Mouse (Mus musculus): ENCODE measurements at regions not wholly inside any gene's neighbourhood (a gene's known extent, or its start where the extent isn't known, plus 50 kb on each side); places are given as distances from the start of the nearest gene placed in this dataset.

DNA sequence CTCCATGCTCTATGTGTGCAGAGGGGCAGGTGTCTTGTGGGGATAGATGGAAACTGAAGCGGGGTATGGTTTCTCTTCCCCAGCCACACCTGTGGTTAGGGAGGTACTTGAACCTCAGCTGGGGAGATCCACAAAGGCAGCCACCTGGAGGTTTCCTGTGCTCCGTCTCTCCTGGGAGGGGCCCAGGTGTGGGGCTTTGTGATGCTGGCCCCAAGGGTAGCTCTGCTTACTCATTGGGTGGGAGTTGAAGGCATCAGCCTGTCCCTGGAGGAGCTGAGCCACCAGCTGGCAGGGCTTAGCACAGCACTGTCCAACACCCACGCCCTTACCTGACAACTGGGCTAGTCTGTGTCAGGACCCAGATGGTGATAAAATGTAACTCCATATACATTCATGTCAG, 81.4 kb downstream of the Lhx2 start:
- H3K27me3 ChIP-seq = 0 out of 2 replicates have a peak, but pooled peaks cover 7% of the 10 kb centered on the region
- no peak overlapping the region for H3K9ac ChIP-seq
- no peak for ATAC-seq (ENCODE audit: low FRiP score)
- H3K27ac ChIP-seq = no peak overlapping the region
- 46% methylated on average over 3 of the region's 3 CpGs for WGBS
- no peaks in the 10 kb centered on the region for H3K9me3 ChIP-seq
- no peak overlapping the region for H3K4me3 ChIP-seq
- no peaks in the 10 kb centered on the region for H3K36me3 ChIP-seq
- H3K4me1 ChIP-seq (replicated peaks) = peaks cover 21% of the 10 kb centered on the region
- no peak overlapping the region for H3K4me2 ChIP-seq

DNA sequence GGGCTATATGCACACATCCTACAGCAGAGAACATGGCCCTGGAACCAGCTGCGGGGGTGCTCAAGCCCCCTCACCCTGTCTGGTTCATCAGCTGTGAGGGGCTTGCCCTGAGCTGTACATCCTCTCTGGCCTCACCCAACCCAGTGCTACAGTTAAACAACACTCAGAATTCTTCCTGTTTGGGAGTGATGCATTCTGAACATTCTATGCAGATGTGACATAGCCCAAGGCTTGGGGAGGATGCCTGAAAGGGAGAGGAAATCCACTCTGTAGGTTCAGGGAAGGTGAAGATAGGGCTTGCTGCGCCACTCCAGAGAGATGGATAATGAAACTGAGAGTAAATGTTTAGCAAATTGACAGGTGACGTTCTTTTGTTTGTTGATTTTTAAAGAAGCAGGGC, 83.3 kb downstream of the Lhx2 start:
- H3K9ac ChIP-seq = no peak overlapping the region
- WGBS = 85% methylated on average over 3 of the region's 3 CpGs
- H3K27ac ChIP-seq = no peak overlapping the region
- 0 out of 2 replicates have a peak, but pooled peaks cover 7% of the 10 kb centered on the region for H3K27me3 ChIP-seq
- no peak overlapping the region for H3K4me3 ChIP-seq
- no peaks in the 10 kb centered on the region for H3K9me3 ChIP-seq
- H3K4me2 ChIP-seq = no peak overlapping the region
- no peak for ATAC-seq (ENCODE audit: low FRiP score)
- no peaks in the 10 kb centered on the region for H3K36me3 ChIP-seq
- H3K4me1 ChIP-seq (replicated peaks) = peaks cover 21% of the 10 kb centered on the region

DNA sequence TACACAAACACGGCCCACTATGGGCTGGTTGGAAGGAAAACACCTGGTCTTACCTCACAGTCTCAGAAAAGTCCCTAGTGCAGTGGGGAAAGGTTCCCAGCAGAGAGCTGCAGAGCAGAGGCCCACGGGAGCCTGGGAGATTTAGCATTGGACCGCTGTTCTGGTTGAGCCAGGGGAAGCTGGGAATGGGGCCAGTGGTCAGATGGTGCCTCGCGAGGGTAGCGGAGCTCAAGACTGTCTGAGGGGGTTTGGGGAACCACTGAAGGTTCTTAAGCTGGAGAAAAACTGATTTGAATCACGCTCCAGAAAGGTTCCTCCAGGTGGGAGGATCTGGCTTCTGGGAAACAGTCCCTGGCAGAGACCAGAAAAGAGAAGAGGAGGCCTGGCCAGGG, 84.8 kb downstream of the Lhx2 start:
- WGBS = 18% methylated on average over 7 of the region's 7 CpGs
- H3K4me1 ChIP-seq (replicated peaks) = peaks cover 21% of the 10 kb centered on the region
- ATAC-seq (ENCODE audit: low FRiP score) = peak; percentile 32; the same call in 1 of the 2 replicates
- H3K27ac ChIP-seq = peak overlapping the region; percentile 81
- no peaks in the 10 kb centered on the region for H3K9me3 ChIP-seq
- H3K4me2 ChIP-seq = peak overlapping the region; percentile 42
- no peak overlapping the region for H3K4me3 ChIP-seq
- no peaks in the 10 kb centered on the region for H3K36me3 ChIP-seq
- H3K9ac ChIP-seq = peak overlapping the region; percentile 49; the same call in 1 of the 2 replicates
- 0 out of 2 replicates have a peak, but pooled peaks cover 7% of the 10 kb centered on the region for H3K27me3 ChIP-seq

DNA sequence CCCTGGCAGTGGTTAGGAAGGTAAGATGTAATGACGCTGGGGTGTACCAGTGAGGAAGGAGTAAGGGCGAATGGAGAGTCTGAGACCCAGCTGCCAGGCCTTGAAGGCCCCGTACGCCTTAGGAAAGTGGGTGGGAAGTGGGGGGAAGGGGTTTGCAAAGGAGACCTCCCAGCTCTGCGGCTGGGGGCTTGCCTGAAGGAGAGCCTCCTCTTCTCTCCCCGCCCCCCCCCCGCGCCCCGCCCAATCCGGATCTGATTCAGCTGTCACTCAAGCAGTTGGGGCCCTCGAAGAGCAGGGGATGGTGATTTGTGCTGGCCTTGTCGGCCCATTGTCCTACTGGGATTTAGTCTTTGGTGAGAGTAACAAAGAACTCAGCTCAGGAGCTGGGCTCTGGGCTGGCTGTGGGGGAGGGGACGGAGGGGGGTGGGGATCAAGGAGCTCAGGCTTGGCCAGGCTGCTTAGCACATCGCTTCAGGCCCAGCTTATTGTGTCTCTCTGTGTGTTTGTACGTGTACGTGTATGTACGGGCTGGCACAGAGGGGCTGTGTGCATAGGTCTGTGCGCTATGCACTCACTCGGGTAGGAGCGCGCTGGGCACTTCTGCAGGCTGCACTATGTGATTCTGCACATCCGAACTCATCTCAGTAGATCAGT, 85.3 kb downstream of the Lhx2 start:
- no peaks in the 10 kb centered on the region for H3K36me3 ChIP-seq
- peak overlapping the region; percentile 81 for H3K27ac ChIP-seq
- peaks cover 21% of the 10 kb centered on the region for H3K4me1 ChIP-seq (replicated peaks)
- peak overlapping the region; percentile 42 for H3K4me2 ChIP-seq
- H3K9me3 ChIP-seq = no peaks in the 10 kb centered on the region
- H3K9ac ChIP-seq = peak overlapping the region; percentile 49; the same call in 1 of the 2 replicates
- WGBS = 0% methylated on average over 17 of the region's 22 CpGs
- peak; percentile 85 for ATAC-seq (ENCODE audit: low FRiP score)
- 0 out of 2 replicates have a peak overlapping the region, but pooled peaks have one; percentile 1 for H3K4me3 ChIP-seq
- 0 out of 2 replicates have a peak, but pooled peaks cover 10% of the 10 kb centered on the region for H3K27me3 ChIP-seq

DNA sequence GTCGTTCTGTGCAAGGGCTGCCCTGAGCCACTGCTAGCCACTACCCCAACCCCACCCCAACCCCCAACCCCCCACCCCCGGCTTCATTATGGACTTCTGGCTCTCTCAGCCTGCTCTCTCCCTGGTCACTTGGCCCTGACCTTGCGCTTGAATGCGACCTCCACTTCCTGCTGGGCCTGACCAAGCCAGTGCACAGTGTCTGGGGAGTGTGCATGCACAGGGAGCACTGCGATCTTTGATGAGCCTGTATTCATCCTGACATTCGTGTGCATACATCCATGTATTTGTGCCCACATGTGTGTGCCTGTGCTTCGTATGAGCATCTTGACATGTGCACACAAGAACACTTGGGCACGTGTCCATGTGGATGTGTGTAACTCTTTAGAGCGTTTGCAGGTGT, 85.9 kb downstream of the Lhx2 start:
- peak overlapping the region; percentile 42 for H3K4me2 ChIP-seq
- H3K4me1 ChIP-seq (replicated peaks) = peaks cover 21% of the 10 kb centered on the region
- 13% methylated on average over 9 of the region's 9 CpGs for WGBS
- 0 out of 2 replicates have a peak, but pooled peaks cover 11% of the 10 kb centered on the region for H3K27me3 ChIP-seq
- no peak overlapping the region for H3K4me3 ChIP-seq
- no peak; the same call in 1 of the 2 replicates for ATAC-seq (ENCODE audit: low FRiP score)
- H3K9ac ChIP-seq = no peak overlapping the region; the same call in 1 of the 2 replicates
- H3K27ac ChIP-seq = peak overlapping the region; percentile 81
- H3K9me3 ChIP-seq = no peaks in the 10 kb centered on the region
- no peaks in the 10 kb centered on the region for H3K36me3 ChIP-seq

DNA sequence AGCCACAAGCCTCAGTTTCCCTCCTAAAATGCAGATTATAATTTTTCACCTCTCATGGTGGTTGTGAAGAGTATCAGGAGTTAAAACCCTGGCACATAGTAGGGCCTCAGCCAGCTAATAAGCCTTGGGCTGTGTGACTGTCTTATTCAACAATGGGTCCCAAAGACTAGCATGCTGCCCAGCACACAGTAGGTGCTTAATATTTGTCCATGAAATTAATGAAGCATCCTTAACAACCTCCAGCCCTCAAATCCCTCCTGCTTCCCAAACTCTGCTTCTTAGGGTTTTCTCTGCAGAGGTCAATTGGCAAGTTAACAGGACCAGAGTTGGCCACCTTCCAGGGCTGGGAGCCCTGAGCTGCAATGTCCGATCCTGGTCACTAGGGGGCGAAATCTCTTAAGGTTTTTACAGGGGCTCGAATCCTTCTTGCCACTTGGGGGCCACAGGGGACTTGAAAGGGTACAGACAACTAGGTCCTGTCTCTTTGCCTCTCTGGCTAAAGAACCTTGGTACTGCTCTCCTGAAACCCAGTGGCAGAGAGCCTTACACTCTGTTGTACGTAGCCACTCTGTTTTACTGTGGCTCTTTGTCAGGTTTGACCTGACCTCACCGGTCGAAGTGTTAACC, 81.6 kb upstream of the Nek6 start:
- Histone ChIP-seq H3K9me3 (no peaks in the 10 kb centered on the region), H3K9ac (no peak overlapping the region), H3K27me3 (0 out of 2 replicates have a peak, but pooled peaks cover 11% of the 10 kb centered on the region), H3K4me3 (no peak overlapping the region), H3K36me3 (no peaks in the 10 kb centered on the region), H3K4me1 (replicated peaks) (peaks cover 5% of the 10 kb centered on the region), H3K27ac (no peak overlapping the region), H3K4me2 (no peak overlapping the region)
- 38% methylated on average over 6 of the region's 6 CpGs for WGBS
- ATAC-seq (ENCODE audit: low FRiP score) = no peak

DNA sequence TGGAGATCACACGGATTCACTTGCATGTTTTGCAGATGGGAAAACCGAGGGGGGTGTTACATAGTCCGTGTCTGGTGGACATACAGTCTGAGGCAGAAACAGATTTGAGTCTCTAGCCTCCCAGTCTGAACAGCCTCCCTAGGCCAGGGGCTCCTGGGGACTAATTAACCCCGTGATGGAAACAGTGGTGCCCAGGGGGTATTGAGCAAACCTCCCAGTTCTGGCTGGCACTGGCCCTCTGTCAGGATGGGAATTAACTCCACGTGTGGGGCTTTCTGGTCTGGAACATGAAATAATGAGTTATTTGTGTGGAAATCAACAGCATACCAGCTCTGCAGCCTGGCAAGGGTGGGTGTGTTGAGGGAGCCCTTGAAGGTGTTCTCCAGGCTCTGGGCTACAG, 79.9 kb upstream of the Nek6 start:
- H3K9me3 ChIP-seq = no peaks in the 10 kb centered on the region
- H3K4me3 ChIP-seq = no peak overlapping the region
- ATAC-seq (ENCODE audit: low FRiP score) = no peak
- H3K4me1 ChIP-seq (replicated peaks) = no peaks in the 10 kb centered on the region
- WGBS = 64% methylated on average over 5 of the region's 5 CpGs
- no peak overlapping the region for H3K9ac ChIP-seq
- 0 out of 2 replicates have a peak, but pooled peaks cover 11% of the 10 kb centered on the region for H3K27me3 ChIP-seq
- no peak overlapping the region for H3K4me2 ChIP-seq
- H3K36me3 ChIP-seq = no peaks in the 10 kb centered on the region
- no peak overlapping the region for H3K27ac ChIP-seq

DNA sequence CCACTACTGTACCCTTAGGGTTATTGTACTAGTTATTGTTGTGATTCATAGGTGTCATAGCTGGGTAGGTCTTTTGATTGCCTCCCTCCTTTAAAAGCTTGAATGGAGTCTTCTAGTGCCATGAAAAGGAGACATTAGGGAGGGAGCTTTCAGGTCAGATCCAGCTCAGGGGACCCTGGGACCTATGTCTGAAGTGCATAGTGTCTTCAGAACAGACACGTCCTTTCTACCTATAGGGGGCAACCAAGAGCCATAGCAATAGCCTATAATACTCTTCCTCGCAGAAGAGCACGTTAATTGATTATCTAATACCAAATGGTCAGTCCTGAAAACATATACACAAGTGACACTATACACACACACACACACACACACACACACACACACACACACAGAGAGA, 77.7 kb upstream of the Nek6 start:
- no peaks in the 10 kb centered on the region for H3K4me1 ChIP-seq (replicated peaks)
- no peak overlapping the region for H3K4me3 ChIP-seq
- H3K27ac ChIP-seq = no peak overlapping the region
- H3K36me3 ChIP-seq = no peaks in the 10 kb centered on the region
- H3K9ac ChIP-seq = no peak overlapping the region
- no peaks in the 10 kb centered on the region for H3K9me3 ChIP-seq
- H3K4me2 ChIP-seq = no peak overlapping the region
- 0 out of 2 replicates have a peak, but pooled peaks cover 11% of the 10 kb centered on the region for H3K27me3 ChIP-seq
- 20% methylated on average over 3 of the region's 3 CpGs for WGBS
- ATAC-seq (ENCODE audit: low FRiP score) = no peak

DNA sequence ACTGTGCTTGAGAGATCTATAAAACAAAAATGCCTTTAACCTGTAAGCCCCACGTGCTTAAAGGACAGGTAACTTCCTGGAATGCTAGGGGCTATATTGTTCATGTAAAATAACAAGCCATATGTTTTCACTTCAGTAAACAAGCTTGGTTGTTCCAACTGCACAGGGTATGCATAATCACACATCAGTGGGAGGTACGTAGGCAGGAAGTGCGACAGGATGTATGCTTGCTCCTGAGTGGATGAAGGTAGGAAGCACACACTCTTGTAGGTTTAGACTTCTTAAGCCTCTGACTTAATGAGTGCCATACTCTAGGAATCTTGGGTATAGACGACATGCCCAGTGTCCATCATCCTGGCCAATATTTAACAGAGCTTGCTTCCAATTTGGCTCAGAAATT, 74.7 kb upstream of the Nek6 start:
- Histone ChIP-seq H3K27me3 (0 out of 2 replicates have a peak, but pooled peaks cover 2% of the 10 kb centered on the region), H3K4me2 (no peak overlapping the region), H3K27ac (no peak overlapping the region), H3K36me3 (no peaks in the 10 kb centered on the region), H3K9me3 (no peaks in the 10 kb centered on the region), H3K4me1 (replicated peaks) (no peaks in the 10 kb centered on the region), H3K4me3 (no peak overlapping the region), H3K9ac (no peak overlapping the region)
- WGBS = 82% methylated on average over 4 of the region's 4 CpGs
- ATAC-seq (ENCODE audit: low FRiP score) = no peak

DNA sequence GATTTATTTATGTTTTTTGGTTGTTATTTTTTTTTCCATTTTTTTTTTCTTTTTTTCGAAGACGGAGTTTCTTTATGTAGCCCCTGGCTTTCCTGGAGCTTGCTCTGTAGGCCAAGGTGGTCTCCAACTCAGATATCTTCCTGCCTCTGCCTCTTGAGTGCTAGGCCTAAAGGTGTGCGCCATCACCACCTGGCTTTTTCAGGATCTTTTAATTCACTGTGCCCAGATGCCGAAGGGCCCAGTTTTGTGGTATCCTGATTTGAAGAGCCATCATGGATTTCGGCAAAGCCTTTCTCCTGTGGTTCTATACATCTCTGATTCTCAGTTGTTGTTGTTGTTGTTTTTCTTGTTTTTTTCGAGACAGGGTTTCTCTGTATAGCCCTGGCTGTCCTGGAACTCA, 72.3 kb upstream of the Nek6 start:
- no peaks in the 10 kb centered on the region for H3K36me3 ChIP-seq
- no peak overlapping the region for H3K4me2 ChIP-seq
- no peaks in the 10 kb centered on the region for H3K4me1 ChIP-seq (replicated peaks)
- H3K4me3 ChIP-seq = no peak overlapping the region
- H3K27ac ChIP-seq = no peak overlapping the region
- no peaks in the 10 kb centered on the region for H3K27me3 ChIP-seq
- 94% methylated on average over 6 of the region's 6 CpGs for WGBS
- no peak overlapping the region for H3K9ac ChIP-seq
- no peaks in the 10 kb centered on the region for H3K9me3 ChIP-seq
- ATAC-seq (ENCODE audit: low FRiP score) = no peak

DNA sequence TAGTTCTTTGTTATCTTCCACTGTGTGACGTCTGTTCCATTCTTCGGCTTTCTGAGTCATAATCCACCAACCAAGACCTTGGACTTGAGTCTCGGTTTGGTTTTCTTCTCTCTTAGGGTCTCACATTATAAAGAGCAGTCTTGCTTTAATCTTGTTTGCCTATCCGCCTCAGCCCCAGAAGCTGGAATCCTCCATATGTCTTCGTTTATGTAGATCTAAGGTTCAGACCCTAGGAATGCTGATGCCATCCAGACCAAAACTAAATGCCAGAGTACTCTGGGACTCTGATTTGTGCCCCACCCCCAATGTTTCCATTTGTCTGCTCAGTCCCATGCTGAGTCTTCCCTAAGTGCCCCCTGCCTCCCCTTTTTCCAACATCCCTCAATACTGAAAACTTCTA, 71.5 kb upstream of the Nek6 start:
- no peaks in the 10 kb centered on the region for H3K4me1 ChIP-seq (replicated peaks)
- no peak overlapping the region for H3K4me2 ChIP-seq
- H3K9me3 ChIP-seq = no peaks in the 10 kb centered on the region
- H3K27me3 ChIP-seq = no peaks in the 10 kb centered on the region
- H3K27ac ChIP-seq = no peak overlapping the region
- H3K9ac ChIP-seq = no peak overlapping the region
- no peak overlapping the region for H3K4me3 ChIP-seq
- no peaks in the 10 kb centered on the region for H3K36me3 ChIP-seq
- WGBS = 86% methylated on average over 5 of the region's 5 CpGs
- ATAC-seq (ENCODE audit: low FRiP score) = no peak

DNA sequence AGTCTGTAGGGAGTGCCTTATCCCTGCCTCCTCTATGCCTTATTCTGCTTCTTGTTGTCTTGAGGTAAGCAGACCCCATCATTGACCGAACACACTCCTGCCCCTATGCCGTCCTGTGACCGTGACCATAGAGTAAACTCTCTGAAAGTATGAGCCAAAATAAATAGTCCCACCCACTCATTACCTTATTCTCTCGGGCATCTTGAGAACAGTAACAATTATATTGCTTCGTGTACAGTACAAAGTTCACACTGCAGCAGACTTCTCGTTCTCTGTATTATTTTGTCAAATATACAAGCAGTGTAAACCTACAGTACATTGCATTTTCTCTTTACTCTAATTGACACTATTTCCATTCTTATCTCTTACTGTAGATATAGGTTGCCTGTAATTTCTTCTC, 62.4 kb upstream of the Nek6 start:
- 87% methylated on average over 6 of the region's 6 CpGs for WGBS

DNA sequence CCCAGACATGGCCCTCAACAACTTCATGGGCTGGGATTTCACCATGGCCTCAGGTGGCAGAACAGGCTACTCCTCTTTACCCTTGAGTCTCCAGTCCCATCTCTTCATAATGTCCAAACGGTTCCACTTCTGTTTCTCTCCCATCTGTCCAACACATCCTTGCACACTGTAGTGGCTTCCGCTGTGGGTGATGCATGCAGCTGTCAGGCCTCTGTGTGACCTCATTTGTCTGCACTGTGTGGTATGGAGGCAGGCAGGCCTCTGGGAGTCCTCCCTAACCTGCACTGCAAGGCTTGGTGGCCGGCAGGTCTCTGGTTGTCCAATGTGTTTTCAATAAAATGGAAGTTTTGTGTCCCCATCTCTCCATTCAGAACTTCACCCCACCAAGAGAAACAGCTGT, 54.9 kb upstream of the Nek6 start:
- WGBS = 84% methylated on average over 3 of the region's 3 CpGs
- H3K4me2 ChIP-seq = no peak overlapping the region
- H3K4me1 ChIP-seq (replicated peaks) = peaks cover 13% of the 10 kb centered on the region
- ATAC-seq (ENCODE audit: low FRiP score) = no peak
- H3K4me3 ChIP-seq = no peak overlapping the region
- no peak overlapping the region for H3K9ac ChIP-seq
- no peaks in the 10 kb centered on the region for H3K27me3 ChIP-seq
- no peaks in the 10 kb centered on the region for H3K9me3 ChIP-seq
- no peaks in the 10 kb centered on the region for H3K36me3 ChIP-seq
- H3K27ac ChIP-seq = no peak overlapping the region

More for the DNA sequence above, 62.4 kb upstream of the Nek6 start:
- no peak overlapping the region for H3K9ac ChIP-seq
- no peaks in the 10 kb centered on the region for H3K9me3 ChIP-seq
- no peak overlapping the region for H3K27ac ChIP-seq
- ATAC-seq (ENCODE audit: low FRiP score) = no peak
- no peaks in the 10 kb centered on the region for H3K4me1 ChIP-seq (replicated peaks)
- H3K4me3 ChIP-seq = no peak overlapping the region
- H3K36me3 ChIP-seq = no peaks in the 10 kb centered on the region
- no peaks in the 10 kb centered on the region for H3K27me3 ChIP-seq
- no peak overlapping the region for H3K4me2 ChIP-seq
